Mouse (Mus musculus): ENCODE results near the gene Dph1. TPM values are rescaled to one million over a fixed set of nuclear protein-coding genes. Genes with fewer than 3 reads are reported as not detected.

The Dph1 gene
- total RNA-seq, 2 experiments from 2014 or later = 8.7 to 9.8 TPM

DNA sequence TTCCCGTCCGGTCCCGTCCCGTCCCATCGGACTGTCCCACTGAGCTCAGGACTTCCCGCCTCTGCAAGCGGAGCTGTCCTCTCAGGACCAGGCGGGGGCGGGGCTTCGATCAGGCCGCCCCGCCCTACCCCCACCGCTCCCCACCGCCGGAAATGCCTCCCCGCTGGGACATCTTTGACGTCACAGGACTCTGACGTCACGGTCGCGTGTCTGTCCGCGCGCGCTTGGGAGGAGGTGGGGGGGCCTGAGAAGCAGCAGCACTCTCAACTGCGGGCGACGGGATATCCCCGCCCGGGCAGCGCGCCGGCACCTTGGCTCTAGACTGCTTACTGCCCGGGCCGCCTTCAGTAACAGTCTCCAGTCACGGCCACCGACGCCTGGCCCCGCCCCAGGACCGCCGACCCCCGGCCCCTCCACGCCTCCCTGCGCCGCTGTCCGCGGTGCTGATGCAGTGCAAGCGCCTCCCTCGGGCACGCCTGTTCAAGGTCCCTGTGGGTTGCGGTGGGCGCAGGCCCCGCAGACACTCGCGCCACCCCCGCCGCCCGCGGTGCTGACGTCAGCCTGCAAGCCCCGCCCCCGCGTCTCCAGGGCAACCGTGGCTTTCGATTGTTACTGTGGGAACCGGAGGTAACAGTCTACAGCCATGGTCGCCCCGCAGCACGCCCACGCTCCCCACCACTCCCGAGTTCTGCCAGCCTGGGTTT lies 17.8 kb downstream of the Dph1 start:
- peak; percentile 81 to 87 for DNase-seq

DNA sequence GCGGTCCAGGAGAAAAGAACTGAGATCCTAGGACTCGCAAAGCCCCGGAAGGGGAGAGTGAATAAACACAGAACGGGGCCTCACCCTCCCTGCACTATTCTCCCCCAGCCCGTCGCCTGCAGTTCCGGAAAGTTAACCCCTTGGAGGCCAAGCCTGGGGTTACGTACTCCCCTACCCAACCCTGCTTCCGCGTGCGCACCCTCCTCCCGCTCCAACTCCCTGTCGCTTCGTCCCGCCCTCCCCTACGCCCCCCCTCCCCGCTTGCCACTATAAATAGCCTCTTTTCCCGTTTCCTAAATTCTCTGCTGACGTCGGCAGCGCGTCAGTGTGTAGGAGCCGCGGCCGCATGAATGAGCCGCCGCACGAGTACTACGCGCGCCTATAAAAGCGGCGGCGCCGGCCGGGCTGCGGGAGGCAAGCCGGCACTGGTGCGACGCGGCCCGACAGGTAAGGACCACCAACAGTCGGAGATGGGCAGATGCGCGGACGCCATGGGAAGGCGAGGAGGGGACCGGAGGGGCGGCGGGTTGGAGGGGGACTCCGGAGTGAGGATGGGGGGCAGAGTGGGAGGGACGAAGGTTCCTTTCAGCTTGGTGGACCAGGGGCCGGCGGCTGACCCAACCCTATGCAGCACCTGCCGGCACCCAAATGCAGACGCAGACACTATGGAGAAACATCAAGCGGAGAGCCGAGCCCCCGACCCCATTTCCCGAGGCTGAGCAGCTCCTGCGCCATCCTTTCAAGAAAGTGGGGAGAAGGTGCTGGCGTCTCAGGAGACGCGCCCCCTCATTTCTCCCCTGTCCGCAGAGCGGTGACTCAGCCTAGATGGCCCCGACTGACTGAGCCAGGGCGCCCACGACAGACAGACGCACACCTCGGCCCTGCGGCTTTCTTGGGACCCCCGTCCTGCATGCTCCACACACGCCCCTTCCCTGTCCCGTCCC lies 18.6 kb downstream of the Dph1 start:
- peak; percentile 26 to 43 for DNase-seq

DNA sequence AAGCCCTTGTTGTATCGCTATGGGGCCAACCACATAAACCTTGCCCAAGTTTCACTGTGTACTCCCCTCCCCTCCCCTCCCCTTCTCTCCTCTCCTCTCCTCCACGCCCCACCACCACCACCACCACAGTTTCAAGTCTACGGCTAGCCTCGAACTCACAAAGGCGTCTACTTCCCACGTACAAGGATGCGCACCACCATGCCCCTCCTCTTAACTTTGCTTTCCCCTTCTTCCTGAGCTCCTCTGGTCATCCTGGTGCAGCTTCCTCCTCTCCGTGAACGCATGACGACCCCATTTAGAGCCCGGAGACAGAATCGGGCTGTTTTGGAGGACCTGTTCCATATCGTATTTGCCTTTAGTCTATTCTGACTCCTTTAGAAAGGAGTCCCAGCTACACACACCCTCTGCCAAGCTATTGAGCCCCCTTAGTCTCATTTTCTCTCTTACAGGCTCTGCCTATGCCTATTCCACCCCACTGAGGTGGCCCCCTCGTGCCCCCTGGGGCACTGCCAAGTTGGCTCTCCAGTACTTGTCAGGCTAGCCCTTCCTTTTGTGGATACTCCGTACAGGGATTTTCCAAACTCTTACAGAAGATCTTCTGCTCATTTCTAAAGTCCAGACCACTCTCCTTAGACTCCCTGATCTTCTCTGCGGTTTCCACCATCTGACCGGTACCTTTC lies 19.7 kb downstream of the Dph1 start:
- peak in 1 of 2 experiments; percentile 31 for DNase-seq

DNA sequence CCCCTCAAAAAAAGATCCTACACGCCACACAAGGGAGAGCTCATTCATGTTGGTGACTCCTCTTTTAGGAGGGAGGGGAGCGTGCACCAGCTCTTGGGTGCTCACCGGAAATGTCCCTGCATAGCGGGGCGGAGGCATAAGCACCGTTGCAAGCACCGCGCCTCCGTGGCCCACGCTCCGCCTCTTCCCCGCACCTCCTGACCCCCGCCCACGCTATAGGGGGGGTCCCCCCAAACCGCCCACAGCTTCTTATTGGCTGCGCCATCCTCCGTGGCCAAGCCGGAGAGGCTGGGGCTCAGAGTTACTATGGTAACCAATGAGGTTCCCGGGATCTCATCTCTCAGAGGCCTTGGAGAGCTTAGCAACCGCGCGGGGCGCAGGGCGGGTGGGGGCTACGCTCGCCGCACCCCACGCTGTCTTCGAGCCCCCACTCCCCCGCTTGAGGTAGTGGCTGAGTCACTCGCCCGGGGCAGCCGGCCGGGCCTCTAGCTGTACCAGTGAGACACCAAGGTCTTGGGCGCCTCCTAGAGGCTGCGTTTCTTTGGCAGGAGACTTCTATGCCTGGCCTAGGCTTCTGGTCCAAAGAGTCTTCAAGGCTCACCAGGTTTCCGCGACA lies 20.8 kb downstream of the Dph1 start:
- DNase-seq = peak; percentile 95 to 98

DNA sequence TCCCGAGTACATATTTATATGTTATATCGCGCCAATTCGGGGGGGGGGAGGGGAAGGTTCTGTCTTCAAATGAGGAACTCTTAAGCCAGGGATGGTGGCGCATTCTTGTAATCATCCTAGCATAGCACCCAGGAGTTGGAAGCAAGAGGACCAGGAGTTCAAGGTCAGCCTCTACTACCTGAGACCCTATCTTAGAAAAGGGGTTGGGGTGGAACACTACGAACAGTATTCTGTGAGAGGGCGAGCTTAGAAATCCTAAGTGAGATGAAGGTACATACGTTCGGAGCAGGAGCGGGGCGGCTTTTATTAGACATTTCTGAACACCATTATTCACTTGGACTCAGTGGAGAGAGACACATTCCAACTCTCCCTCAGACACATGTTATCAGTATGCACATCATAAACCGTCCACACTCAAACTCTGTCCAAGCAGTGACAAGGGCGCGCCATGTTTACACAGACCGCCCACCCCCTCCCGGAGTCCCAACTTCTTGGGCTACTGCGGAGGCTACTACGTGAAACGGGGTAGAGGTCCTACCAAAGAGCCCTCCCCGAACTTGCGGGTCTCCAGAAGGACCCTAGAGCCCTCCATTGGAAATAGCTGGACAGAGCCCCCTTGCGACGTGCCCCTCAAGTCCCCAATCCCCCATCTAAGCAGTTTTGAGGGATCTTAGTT lies 21.5 kb downstream of the Dph1 start, which contains the start of gene Hic1:
Hic1 (minus strand) TSS at position 115 of the 676 bp plus-strand sequence.
- DNase-seq = peak in 1 of 2 experiments; percentile 55

DNA sequence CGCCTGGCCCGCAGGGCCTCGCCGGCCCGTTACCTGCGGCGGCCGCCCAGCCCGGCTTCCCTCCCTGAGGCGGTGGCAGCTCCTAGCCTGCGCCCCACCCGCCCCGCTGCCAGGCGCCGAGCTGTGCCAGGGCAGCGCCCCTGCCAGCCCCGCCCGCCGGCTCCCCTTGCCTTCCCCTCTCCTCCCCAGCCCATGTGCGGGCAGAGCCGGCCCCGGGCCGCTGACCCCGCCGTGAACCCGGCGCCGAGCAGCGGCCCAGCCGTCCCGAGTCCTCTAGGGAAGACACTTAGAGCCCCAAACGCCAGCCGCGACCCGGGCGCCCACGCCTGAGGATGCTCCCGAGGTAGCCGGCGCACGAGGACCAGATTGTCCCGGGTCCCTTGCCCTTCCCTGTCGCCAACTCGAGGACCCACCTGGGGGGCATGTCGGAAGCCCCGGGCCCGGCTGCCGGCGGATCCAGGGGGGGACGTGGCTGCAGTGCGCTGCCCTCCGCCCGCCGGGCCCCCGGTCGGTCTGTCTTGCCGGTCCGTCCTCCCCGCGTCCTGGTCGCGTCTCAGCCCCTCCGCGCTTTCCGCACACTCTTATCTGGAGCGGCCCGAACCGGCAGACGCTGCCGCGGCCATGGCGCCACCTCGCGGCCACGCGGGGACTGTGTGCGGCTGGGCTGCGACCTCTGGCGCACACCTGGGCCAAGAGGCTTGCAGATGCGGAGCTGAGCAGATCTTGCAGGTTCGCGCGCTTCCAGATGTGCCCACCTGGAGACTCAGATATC lies 22.3 kb downstream of the Dph1 start:
- DNase-seq = peak; percentile 90 to 93

DNA sequence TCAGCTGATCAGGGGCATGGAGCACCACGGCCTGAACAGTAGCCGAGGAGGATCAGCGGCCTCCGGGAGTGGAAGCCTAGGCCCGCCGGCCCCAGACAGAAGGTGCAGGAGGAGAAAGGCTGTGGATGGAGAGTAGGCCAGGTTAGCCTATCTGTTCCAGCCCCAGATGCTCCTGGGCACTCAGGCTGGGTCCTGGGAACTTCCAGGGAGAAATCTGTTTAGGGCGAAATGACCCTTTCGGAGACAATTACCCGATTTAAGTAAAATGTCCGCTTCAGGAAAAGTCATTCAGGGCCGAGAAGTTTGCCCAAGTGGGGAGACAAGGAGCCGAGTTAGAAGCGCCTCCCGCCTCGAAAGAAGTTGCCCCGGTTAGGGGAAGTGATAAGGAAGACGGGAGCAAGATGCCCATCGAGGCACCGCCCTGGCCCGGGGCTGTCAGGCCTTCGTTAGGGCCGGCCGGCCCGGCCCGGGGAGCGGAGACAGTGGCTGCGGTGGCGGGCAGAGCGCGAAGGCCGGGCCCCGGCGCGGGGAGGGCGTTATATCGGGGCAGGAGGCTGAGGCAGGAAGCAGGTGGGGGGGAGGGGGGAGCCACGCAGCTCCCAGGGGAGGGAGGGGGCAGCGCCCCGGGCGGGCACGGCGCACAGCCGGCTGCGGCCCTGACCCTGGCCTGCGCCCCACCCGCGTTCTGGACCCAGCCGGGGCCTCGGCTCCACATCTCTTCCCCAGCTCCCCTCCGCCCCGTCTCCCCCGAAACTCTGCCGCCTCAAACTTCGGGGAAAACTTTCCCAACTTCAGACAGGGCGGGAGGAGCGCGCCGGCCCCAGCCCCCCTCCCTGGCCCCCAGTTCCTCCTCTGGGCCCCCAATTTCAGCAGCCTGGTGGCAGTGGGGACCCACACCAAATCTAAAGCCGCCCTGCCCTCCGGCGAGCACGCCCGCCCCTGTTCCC lies 23.1 kb downstream of the Dph1 start:
- DNase-seq = peak; percentile 74 to 75

DNA sequence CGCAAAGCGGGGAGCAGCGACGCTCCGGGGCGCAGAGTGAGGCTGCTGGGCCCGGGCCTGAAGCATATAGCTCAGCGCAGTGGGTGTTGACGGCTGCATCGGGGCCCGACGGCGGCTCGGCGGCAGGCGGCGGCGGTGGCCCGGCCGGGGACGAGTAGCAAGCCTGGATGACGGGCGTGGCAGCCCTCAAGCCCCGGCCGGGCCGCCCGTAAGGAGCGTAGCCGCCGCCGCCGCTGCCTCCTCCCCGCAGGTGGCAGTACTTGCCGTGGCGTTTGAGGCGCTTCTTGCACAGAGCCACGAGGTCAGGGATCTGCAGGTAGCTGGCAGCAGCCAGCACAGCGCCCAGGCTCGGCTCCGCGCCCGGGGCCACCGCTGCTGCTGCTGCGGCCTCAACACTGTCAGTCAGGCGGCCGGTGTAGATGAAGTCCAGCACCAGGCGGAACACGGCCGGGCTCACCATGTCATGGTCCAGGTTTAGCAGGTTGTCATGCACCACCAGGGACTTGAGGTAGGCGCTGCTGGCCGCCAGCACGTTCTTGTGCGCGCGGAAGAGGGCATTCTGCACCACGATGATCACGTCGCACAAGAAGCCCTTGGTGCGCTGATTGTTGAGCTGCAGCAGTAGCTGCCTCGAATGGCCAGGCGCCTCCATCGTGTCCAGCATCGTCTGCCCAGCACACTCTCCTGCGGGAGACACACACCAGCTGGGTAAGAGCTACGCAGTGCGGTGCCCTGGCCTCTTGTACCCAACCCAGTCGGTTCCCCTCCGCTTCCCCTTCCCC lies 24.0 kb downstream of the Dph1 start:
- peak; percentile 62 to 75 for DNase-seq

DNA sequence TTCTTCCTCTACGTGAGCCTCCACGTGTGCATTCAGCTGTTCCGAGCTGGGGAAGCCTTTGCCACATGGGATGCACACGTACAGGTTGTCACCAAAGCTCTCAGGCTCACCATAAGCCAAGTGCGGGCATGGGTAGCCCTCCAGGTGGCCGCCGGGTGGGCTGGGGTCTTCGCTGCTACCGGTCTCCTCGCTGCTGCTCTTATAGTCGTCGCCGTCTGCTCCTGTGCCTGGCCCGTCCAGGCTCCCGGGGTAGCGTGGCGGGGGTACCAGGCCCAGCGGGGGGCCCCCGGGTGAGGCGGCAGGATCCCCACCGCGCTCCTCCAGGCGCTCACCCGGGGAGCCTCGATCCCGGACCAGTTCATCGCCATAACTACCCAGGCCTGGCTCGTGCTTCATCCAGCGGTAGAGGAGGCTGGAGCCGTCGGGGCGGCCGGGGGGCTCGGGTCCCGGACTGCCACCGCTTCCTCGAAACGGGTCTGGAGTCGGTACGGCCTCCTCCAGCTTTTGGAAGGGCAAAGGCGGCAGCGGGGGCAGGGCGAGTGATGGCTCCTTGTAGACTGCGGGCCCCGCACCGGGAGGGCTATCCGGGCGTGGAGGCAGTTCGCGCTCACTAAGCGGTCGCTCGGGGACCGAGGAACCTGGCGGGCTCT lies 24.7 kb downstream of the Dph1 start:
- DNase-seq = peak in 1 of 2 experiments; percentile 72

DNA sequence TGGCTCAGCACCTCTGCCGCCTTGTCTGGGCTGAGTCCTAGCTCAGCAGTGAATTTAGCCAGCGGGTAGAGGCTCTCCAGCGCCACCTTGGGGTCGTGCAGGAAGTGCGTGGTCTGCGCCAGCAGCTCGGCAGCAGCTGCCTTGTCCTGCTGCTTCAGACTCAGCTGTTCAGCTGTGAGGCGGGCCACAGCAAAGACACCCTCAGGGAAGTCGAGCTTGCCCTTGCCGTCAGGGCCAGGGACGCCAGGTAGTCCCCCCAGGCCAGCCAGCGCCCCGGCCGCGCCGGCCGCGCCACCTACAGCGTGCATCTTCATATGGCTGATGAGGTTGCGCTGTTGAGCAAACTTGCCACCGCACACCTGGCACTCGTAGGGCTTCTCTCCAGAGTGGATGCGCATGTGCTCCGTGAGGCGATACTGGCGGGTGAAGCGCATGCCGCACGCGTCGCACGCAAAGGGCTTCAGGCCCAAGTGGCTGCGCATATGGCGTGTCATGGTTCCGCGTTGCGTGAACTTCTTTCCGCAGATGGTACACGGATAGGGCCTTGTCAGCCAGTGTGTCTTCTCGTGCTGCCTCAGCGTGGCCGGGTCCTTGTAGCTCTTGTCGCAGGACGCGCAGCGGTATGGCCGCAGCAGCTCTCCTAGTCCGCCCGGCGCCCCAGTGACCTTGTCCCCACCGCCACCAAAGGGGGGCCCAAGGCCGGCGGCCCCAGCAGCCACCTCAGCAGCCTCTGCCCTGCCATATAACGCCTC lies 25.4 kb downstream of the Dph1 start:
- DNase-seq = peak; percentile 91 to 93

DNA sequence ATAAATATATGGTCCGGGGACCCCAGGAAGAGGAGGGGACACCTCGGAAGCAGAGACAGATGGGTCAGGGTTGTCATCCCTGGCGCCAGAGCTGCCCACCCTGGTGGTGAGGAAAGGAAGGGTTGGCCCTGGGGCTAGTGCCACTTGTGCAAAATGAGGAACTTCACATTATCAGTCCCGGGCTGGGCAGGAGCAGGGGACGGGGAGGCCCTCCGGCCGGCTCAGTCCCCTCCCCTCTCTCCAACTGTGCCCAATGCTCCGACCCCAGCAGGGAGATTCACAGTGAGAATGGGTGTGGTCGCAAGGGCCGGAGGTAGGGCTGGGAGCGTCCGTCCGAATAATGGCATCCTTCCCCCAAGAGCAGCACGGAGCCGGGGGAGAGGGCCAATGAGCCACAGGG lies 26.3 kb downstream of the Dph1 start:
- DNase-seq = peak in 1 of 2 experiments; percentile 54

DNA sequence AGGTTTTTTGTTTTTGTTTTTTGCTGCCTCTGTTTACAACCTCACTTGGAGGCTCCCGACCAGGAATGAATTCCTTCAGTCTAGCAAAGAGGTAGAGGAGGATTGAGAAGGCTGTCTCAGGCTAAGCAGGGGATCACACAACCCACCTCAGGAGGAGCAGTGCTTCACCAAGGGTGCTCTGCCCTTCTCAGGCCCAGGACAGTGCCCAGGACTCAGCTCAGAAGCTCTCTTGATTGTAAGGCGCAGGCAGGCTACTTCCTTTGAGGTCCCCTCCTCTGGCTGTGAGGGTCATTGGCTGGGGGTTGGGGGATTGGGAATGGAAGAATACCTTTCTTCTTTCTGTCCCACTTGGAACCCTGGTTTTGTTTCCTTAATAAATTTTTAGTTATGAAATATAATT lies 27.0 kb downstream of the Dph1 start:
- DNase-seq = peak in 1 of 2 experiments; percentile 27

DNA sequence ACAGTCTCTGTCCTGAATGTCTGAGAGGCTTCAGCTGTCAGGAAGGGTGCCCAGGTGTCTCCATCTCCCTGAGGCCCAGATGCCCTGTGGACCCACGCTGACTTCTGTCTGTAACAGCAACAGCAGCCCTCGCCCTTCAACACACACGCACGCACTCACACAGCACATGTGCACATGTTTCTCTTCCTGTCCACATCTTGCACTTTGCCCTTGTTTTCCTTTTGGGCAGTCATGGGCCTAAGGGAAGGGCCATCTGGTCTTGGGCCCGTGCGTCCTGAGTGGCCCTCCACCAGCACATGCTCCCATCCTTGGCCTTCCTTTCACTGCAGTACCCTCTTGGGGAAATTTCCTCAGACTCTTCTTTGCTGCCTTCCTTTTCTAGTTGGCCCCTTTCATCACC lies 27.7 kb downstream of the Dph1 start:
- DNase-seq = peak in 1 of 2 experiments; percentile 51

DNA sequence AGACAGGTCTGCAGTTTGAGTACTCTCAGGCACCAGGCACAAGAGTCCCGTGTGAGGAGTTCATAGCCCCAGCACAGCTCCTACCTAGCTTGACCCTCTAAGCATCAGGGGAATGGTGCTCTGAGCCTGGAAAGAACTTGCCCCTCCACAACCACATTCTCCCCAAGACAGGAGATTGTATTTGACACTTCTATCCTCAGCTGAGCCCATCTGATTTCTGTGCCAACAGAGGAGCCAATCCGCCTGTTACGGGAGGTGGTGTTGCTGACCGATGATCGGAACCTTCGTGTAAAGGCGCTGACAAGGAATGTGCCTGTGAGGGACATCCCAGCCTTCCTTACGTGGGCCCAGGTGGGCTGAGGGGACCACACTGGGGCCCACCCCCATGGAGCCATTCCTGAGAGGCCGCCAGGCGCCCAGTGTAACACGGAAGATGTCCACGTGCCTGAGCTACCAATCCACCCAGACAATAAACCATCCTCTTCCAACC lies 28.4 kb downstream of the Dph1 start:
- DNase-seq = peak in 1 of 2 experiments; percentile 20

DNA sequence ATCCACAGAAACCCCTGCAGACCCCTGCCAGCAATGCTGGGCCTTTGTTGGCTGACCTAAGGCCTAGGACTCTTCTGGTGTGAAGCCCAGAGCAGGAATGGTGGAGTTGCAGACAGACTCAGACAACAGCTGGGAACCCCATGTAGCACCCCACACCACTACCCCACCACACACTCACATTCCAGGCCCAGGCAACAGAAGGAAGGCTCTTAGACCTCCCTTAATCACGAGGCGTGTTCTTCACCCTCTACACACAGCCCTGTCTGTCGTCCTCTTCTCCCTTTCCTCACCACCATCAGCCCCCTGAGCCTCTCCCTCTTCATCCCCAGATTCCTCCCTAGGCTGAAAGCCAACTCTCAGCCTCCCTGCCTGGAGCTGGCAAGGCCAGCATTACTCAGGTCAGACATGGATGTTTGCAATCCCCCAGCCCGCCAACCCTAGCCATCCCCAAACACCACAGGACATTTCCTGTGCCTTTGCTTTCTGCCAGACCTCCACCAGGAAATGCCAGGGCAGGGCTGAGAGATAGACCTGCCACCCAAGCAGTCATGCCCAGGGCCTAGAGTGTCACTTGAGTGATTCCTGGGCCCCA lies 29.5 kb downstream of the Dph1 start:
- peak in 1 of 2 experiments; percentile 42 for DNase-seq

DNA sequence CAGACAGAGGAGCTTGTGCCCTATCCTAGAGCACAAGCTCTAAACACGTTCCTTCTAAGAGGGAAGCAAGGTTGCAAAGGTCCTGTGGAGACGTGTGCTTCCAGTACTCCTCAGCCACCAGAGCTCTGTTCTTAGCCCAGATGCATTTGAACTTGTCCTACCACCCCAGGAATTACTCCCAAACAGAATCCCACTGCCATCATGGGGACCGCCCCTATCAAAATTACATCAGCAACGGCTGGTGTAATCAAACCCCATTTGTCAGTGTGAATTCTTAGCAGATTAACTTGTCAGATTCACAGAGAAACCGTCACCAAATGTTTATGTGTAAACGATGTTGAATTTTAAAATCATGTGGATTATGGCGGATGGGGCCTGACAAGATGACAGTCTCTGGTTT lies 30.1 kb downstream of the Dph1 start:
- DNase-seq = peak in 1 of 2 experiments; percentile 16

DNA sequence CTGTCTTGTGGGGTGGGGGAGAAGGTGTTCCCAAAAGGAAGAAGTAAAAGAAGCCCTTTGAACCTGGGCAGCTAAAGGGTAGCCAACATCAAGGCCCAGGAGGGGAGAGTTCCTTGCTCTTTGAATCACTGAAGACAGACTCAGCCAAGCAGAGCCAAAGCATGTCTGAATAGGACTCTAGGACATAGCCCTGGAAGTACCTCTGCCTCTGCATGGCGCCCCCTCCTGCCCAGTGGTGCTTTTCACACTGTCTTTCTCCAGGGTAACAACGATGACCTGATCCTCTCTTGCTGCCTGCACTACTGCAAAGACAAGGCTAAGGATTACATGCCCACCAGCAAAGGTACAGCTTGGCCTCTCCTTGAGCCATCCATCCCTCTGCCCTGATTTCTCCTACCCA lies 31.5 kb downstream of the Dph1 start:
- peak; percentile 62 to 79 for DNase-seq

Data from heart, adult 18-20 months (tissue).